Mouse (Mus musculus) gastrocnemius, adult 8-10 months (tissue): ENCODE measurements around the gene Ugt2b35. TPM values are rescaled to one million over a fixed set of nuclear protein-coding genes. Genes with fewer than 3 reads are reported as not detected.
"Not testable (repeated sequence)": the region's sequence is repeated elsewhere in the genome, so short reads cannot be mapped to it uniquely, and the experiment has no call there.

Source experiments
- DNase-seq, 2 experiments: peaks; one replicate each; pipeline ENCODE4 v3.0.0; 2022; ENCODE audit warnings: low spot score in 2 of 2
- total RNA-seq, 4 experiments: library from RNA; stranded (reverse); gene quantifications; 2 replicates each; pipeline ENCODE4 v1.2.4; 2022

The Ugt2b35 gene
- total RNA-seq = not detected

DNA sequence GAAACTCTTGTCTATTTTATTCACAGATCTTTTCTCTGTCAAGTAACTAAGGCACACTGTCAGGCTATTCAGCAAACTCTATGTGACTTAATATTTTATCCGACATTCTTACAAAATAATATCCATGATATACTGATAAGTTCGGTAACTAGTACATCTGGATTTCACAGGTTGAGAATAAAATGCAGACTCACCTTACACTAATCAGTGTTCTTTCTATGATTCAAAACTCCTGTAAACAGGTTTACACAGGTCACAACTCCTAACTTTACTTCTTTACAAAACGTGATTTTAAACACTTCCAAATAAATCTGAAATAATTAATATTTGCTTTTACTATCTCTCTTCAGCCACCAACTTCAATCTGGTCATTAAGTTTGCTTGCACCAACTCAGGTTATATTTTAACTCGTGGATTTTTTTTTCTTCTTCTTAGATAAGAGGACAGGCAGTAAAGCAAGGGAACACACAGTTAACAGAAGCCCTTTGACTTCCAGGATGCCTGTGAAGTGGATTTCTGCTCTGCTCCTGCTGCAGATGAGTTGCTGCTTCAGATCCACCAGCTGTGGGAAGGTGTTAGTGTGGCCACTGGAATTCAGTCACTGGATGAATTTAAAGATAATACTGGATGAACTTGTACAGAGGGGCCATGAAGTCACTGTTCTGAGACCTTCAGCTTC is at the start of gene Ugt2b35:
Gene Ugt2b35 (plus strand): TSS at position 466 of the 679 bp plus-strand sequence.
- no peak for DNase-seq

DNA sequence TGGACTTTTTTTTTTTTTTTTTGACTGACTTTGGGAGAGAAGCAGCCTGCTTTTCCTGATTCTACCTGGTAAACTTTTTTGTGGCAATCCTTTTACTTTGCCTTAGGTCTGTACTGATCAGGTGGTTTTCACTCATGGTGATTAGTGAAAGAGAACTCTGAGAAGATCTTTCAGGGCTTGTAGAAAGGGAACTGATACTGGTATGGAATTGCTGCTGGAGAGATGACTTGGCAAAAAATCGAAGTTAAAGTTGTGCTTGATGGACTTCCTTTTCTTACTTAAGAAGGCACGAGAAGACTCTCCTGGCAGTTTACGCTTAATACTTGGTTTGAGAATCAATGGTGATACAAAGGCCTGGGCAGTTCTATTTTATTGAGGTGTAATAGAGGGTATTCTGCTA is 40.2 kb upstream of the Ugt2b35 start:
- no peak for DNase-seq

DNA sequence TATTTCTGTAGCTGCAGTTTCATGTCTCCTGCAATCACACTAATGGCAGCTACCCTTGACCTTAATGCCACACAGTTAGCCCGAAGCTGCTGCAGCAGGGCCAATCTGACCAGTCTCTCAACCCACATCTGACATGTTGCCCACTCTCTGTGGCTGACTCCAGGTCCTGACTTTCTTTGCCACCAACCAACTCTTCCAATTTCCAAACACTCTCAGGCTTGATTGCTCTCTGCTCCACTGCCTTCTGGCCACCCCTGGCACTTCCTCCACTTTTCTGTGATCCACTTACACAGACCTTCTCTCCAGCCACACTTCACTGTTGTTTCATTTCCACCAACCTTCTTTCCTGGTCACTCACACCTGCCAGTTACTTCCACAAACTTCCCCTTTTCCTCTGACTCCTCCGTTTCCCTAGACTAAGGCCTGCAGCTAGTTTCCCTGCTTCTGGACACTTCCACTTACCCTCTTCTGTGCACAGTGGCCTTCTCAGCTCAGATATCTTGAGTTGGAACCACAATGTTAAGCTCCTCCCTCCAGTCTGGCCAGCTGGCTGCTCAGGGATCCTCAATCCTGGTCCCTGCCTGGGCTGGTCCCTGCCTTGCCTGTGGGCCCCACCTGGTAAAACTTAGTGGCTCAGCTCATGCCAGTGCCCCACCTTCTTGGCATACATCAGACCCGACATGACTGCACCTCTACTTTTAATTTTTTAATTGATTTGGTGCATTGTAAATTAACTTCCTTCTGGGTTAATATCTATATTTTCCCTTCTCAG is 38.9 kb upstream of the Ugt2b35 start:
- DNase-seq = no peak

DNA sequence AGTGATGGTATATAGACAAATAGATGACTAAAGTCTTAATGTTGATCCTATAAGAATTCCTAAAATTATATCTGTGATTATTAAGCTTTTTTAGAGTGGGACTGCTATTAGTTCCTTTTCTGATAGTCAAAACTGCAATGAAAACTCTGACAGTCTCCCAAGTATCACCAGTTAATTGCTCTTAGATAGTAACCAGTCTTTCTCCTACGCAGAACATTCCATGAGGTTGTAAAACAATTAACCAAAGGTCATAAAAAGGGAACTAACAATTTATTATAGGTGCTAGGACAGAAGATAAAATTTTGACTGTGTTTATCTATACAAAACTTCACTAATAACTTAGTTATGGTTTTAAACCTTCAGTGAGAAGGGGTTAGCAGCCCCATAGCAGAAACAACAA is 37.8 kb upstream of the Ugt2b35 start:
- DNase-seq = not testable (repeated sequence)

DNA sequence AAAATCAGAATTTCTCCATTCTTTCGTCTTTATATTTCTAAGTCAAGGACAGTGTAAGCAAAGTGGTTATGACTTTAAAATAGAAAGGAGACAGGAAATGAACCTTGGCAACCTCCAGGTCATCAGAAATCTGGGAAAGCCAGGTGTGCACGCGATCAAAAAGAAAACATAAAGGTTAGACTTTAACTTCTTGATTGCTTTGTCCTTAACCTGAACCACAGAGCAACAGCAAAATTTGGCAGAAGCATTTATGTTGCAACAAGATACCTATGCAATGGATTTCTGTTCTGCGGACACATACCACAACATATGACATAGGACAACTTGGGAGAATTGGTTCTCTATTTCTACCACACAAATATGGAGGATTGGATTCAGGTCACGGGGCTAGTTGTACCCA is 33.4 kb upstream of the Ugt2b35 start:
- DNase-seq = not testable (repeated sequence)

DNA sequence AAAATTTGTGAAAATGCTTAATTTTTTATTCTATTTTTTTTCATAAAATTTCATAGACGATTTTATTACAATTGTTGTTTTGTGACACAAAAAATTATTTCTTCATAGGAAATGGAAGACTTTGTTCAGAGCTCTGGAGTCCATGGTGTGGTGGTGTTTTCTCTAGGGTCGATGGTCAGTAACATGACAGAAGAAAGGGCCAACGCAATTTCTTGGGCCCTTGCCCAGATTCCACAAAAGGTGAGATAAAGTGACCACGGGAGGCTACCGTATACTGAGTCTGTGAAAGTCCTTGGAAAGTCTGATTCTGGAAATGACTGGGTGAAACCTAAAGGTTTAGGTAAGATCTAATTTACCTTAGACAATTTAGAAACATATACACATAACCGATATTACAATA is 4.1 kb downstream of the Ugt2b35 start:
- no peak for DNase-seq

DNA sequence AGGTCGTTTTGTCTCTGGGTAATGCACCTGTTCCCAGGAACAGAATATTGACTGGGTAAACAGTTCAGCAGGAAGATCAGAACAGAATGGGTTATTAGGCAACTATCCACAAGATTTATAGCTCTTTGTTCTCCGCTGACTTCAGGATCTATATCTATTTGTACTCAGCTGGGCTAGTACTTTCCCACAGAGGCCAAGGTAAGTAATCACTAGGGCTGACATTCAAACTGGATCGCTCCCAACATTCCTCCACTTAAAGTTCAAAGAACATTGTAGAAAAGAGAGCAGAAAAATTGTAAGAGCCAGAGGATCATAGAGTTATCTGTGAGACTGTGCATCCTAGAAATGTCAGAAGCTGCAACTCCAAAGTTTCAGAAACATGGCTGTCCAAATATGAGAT is 14.8 kb downstream of the Ugt2b35 start:
- no peak for DNase-seq

DNA sequence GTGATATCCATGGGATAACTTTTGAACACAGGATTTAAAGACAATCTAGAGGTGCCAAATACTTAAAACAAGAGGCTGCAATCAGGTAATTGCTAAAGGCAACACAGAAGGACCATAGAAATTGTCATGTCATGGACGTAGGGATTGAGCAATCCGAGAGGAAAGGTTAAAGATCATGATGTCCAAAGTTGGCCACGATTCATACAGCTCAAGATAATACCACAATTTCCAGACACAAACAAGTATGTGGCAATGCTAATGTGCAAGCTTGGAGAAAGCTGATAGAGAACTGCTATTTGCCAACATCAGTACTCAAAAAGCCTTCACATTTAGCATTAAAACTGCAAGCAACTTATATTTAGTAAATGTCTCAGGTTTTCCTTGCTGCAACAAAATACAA is 26.7 kb downstream of the Ugt2b35 start:
- no peak for DNase-seq

DNA sequence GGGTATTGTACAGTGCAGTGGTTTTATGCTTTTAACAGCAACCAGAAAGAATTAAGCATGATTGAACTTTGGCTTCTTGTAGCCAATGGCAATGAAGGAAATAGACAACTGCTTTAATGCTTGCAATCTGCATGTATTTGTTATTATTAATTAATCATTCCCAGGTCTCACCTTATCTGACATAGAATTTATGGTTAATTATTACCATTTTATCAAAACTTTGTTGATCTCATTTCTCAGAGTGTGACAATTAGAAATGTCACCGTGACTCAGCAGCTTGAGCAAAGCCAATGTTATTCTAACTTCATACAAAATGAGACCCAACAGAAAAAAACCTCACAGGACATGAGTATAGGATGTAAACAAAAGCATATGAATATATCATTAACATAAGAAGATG is 30.0 kb downstream of the Ugt2b35 start:
- no peak for DNase-seq

Other genes starting within 250 kb of the Ugt2b35 start
- 10 to 100 TPM; 19.8 to 25.3 (median 21.8) TPM for gene Ythdc1, start 196.6 kb upstream of the Ugt2b35 start, total RNA-seq
- under 1 TPM in 1 of 4 experiments, not detected in 3; 0.08 TPM for gene Ugt2b34, start 93.9 kb upstream of the Ugt2b35 start, total RNA-seq
- gene Ugt2b1, start 74.3 kb upstream of the Ugt2b35 start, total RNA-seq = under 1 TPM in 1 of 4 experiments, not detected in 3; 0.32 TPM
- gene Ugt2b36, start 91.7 kb downstream of the Ugt2b35 start, total RNA-seq = not detected
- gene Ugt2b5, start 139.5 kb downstream of the Ugt2b35 start, total RNA-seq = under 1 TPM in 1 of 4 experiments, not detected in 3; 0.35 TPM